Mouse (Mus musculus) spleen, adult 2 months (tissue): ENCODE measurements around the gene Cacnb2. TPM values are rescaled to one million over a fixed set of nuclear protein-coding genes. Genes with fewer than 3 reads are reported as not detected.

ENCODE experiments used
- DNase-seq, 2 experiments: peaks; one replicate each; pipeline versions ENCODE4 v3.0.0 to v3.0.0-alpha.2; 2012 to 2021; ENCODE audit warnings: low spot score in 2 of 2, low read depth in 1 of 2
- H3K27ac ChIP-seq: fragments of 200-500 bp; 2 replicates; pipeline ENCODE4 v1.5.1; 2012; ENCODE audit warnings: low read length, inconsistent platforms; ENCODE audit not compliant: insufficient read depth
- H3K27me3 ChIP-seq: fragments of 200-500 bp; 2 replicates; pipeline ENCODE4 v1.6.1; 2012; ENCODE audit warnings: mild to moderate bottlenecking, moderate library complexity, low read length, inconsistent platforms; ENCODE audit not compliant: control insufficient read depth, insufficient read depth
- H3K36me3 ChIP-seq: fragments of 200-500 bp; 2 replicates; pipeline ENCODE4 v1.6.1; 2012; ENCODE audit warnings: mild to moderate bottlenecking, low read length, inconsistent platforms; ENCODE audit not compliant: control insufficient read depth, insufficient read depth
- H3K4me1 ChIP-seq: fragments of 200-500 bp; 2 replicates; pipeline ENCODE4 v1.6.1; 2011; ENCODE audit warnings: inconsistent platforms; ENCODE audit not compliant: control insufficient read depth, insufficient read depth, insufficient read length
- H3K4me3 ChIP-seq: fragments of 200-500 bp; 2 replicates; pipeline ENCODE4 v1.5.1; 2011; ENCODE audit warnings: mild to moderate bottlenecking, inconsistent platforms; ENCODE audit not compliant: insufficient read depth, insufficient read length; ENCODE audit errors: extremely low read depth
- CTCF ChIP-seq: fragments of 200-500 bp; IDR thresholded peaks from 2 replicates; pipeline ENCODE4 v1.5.1; 2011; ENCODE audit warnings: mild to moderate bottlenecking, inconsistent platforms; ENCODE audit not compliant: insufficient read depth, insufficient read length, insufficient replicate concordance; ENCODE audit errors: extremely low read depth
- POLR2A ChIP-seq: fragments of 200-500 bp; IDR thresholded peaks from 2 replicates; pipeline ENCODE4 v1.6.1; 2011; ENCODE audit warnings: low read depth, low read length, inconsistent platforms
- WGBS: fragments of 180-500 bp; shearing (Covaris S2); methylation state at CpG from one replicate; pipeline ENCODE4 v1.1.7; 2018; 5-methylcytosine and 5-hydroxymethylcytosine counted together
- polyA plus RNA-seq: library from polyadenylated mRNA; depleted of rRNA; stranded (reverse); fragments of >200 nt; gene quantifications from 2 replicates; pipeline ENCODE4 v1.2.3, GENCODE M21; 2012; rRNA removed

The Cacnb2 gene
- 0.37 and 0.39 TPM in 2 replicates for polyA plus RNA-seq

GRCm38 (mm10) chr2:14602788-14603187, at the start of gene Cacnb2:
TSS of gene Cacnb2 (plus strand) at chr2:14603088.
- peaks cover 13% of the 10 kb centered on the region for H3K27me3 ChIP-seq
- peak within 1 kb of the TSS; percentile 62 for H3K4me3 ChIP-seq
- H3K27ac ChIP-seq: no peak within 1 kb of the TSS; the same call in 1 of the 2 replicates
- no peak for TF ChIP-seq POLR2A
- no peak for TF ChIP-seq CTCF
- H3K4me1 ChIP-seq: peaks cover 13% of the 10 kb centered on the region; the same call in 1 of the 2 replicates
- DNase-seq: no peak
- WGBS: 36% methylated on average over 3 of the region's 3 CpGs
- H3K36me3 ChIP-seq: no peaks in the 10 kb centered on the region

GRCm38 (mm10) chr2:14568020-14568419, 34.9 kb upstream of the Cacnb2 start:
- TF ChIP-seq CTCF: no peak
- TF ChIP-seq POLR2A: no peak
- no peaks in the 10 kb centered on the region for H3K4me1 ChIP-seq
- no peak overlapping the region for H3K4me3 ChIP-seq
- DNase-seq: no peak
- no peaks in the 10 kb centered on the region for H3K36me3 ChIP-seq
- H3K27ac ChIP-seq: no peak overlapping the region
- H3K27me3 ChIP-seq: no peaks in the 10 kb centered on the region
- 81% methylated on average over 2 of the region's 2 CpGs for WGBS

- Histone ChIP-seq H3K27ac (no peak overlapping the region), H3K27me3 (no peaks in the 10 kb centered on the region), H3K4me3 (no peak overlapping the region), H3K4me1 (no peaks in the 10 kb centered on the region), H3K36me3 (no peaks in the 10 kb centered on the region)
- DNase-seq: no peak
- no peak for TF ChIP-seq POLR2A
- no peak for TF ChIP-seq CTCF
These were observed 31.6 kb upstream of the Cacnb2 start for GRCm38 (mm10) chr2:14571300-14571699.

- TF ChIP-seq CTCF (no peak), POLR2A (no peak)
- no peak overlapping the region for H3K27ac ChIP-seq
- no peak for DNase-seq
- WGBS: 83% methylated on average over 4 of the region's 4 CpGs
- no peaks in the 10 kb centered on the region for H3K27me3 ChIP-seq
- no peaks in the 10 kb centered on the region for H3K36me3 ChIP-seq
- no peak overlapping the region for H3K4me3 ChIP-seq
- no peaks in the 10 kb centered on the region for H3K4me1 ChIP-seq
These were observed 13.3 kb upstream of the Cacnb2 start for GRCm38 (mm10) chr2:14589541-14589940.

- no peak overlapping the region for H3K4me3 ChIP-seq
- no peaks in the 10 kb centered on the region for H3K36me3 ChIP-seq
- no peak for DNase-seq
- no peaks in the 10 kb centered on the region for H3K4me1 ChIP-seq
- H3K27me3 ChIP-seq: no peaks in the 10 kb centered on the region
- TF ChIP-seq POLR2A (no peak), CTCF (no peak)
- no peak overlapping the region for H3K27ac ChIP-seq
These were observed 4.9 kb upstream of the Cacnb2 start for GRCm38 (mm10) chr2:14597909-14598563.

GRCm38 (mm10) chr2:14603784-14604781, 1.2 kb downstream of the Cacnb2 start:
- no peak for TF ChIP-seq POLR2A
- TF ChIP-seq CTCF: no peak
- H3K4me3 ChIP-seq: peak overlapping the region; percentile 62
- peak; percentile 3 to 15 for DNase-seq
- H3K4me1 ChIP-seq: peaks cover 13% of the 10 kb centered on the region; the same call in 1 of the 2 replicates
- H3K27ac ChIP-seq: no peak overlapping the region; the same call in 1 of the 2 replicates
- WGBS: 1% methylated on average over 77 of the region's 83 CpGs
- H3K36me3 ChIP-seq: no peaks in the 10 kb centered on the region
- peaks cover 13% of the 10 kb centered on the region for H3K27me3 ChIP-seq
